In the genomic region with DNA sequence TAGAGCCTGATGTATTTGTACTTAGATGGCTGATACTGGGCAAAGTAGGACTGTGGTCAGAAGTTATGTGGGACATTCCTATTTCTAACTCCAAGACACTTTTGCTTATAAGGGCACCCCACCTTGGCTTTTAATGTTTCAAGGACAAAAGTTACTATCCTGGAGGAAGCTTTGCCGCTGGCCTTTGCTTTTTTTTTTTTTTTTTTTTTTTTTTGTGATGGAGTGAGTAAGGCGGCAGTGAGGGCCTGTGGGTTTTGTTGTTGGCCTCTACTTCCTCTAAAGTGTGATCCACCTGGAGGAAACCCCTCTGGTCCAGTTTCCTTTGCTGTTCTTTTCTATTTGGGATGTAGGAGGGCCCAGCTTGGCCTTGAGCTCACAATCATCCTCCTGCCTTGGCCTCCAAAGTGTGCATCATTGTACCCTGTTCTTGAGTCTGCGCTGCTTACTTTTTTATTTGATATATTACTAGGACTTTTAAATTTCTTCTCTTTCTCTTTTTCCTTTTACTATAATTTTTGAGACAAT, we compare ENCODE assay signal across 9 mouse cellular contexts. TPM values are rescaled to one million over a fixed set of nuclear protein-coding genes. Genes with fewer than 3 reads are reported as not detected.
DNase-seq lines count a peak whose midpoint lies in the region; ATAC-seq and TF ChIP-seq lines count a peak whose summit lies in the region.
"Had no signal": no experiment of that assay in that cellular context is flagged by ENCODE, and none has a peak within 500 bp of the region (broad histone marks: within the 10 kb centered on the region; RNA-seq: fewer than 3 reads in every experiment).

No protein-coding gene starts in this region.

- WGBS in neural tube, embryonic 11.5 days = 90% methylated on average over 3 of the region's 3 CpGs
- WGBS in liver, embryonic 14.5 days (ENCODE audit: insufficient replicate concordance) = 65% methylated on average over 3 of the region's 3 CpGs

- H3K9me3 ChIP-seq in erythroblast, embryonic 14.5 days (ENCODE audit: control insufficient read depth, low read length) = no peaks in the 10 kb centered on the region
- no peaks in the 10 kb centered on the region for H3K9me3 ChIP-seq in neural tube, embryonic 11.5 days (ENCODE audit: control insufficient read depth, low read length)
- H3K9me3 ChIP-seq in liver, embryonic 14.5 days (ENCODE audit: control insufficient read depth, low read length) = no peaks in the 10 kb centered on the region

- no peak for ATAC-seq in erythroblast, adult 5-6 weeks (replicated peaks; ENCODE audit: low FRiP score, poor library complexity, severe bottlenecking)
- no peak for ATAC-seq in neural tube, embryonic 11.5 days (ENCODE audit: insufficient read depth, low FRiP score, low TSS enrichment)
- no peak for ATAC-seq in liver, embryonic 14.5 days (ENCODE audit: insufficient read depth)
- no peak for ATAC-seq in CD4-positive, CD25-positive, alpha-beta regulatory T cell, adult 4 months

- peak overlapping the region; percentile 66 for H3K4me2 ChIP-seq in neural tube, embryonic 11.5 days (ENCODE audit: low read depth)
- peak overlapping the region; percentile 95 for H3K4me2 ChIP-seq in liver, embryonic 14.5 days (ENCODE audit: low read depth)

- no peak for DNase-seq in neural tube, embryonic 11.5 days (ENCODE audit: low spot score)
- DNase-seq in neural tube, embryonic 10.5 days (ENCODE audit: extremely low spot score, low spot score) = no peak
- DNase-seq in liver, embryonic 14.5 days (ENCODE audit: low read depth in 3 of 3, low spot score in 3 of 3) = no peak
- DNase-seq in testis, postnatal 10 days (ENCODE audit: low spot score) = no peak
- DNase-seq in urinary bladder, postnatal 10 days (ENCODE audit: low spot score) = no peak

- H3K9ac ChIP-seq in neural tube, embryonic 11.5 days (ENCODE audit: low read length) = peak overlapping the region; percentile 96; the same call in 1 of the 2 replicates
- no peak overlapping the region for H3K9ac ChIP-seq in liver, embryonic 14.5 days (replicated peaks)

- H3K4me3 ChIP-seq in erythroblast, embryonic 14.5 days (replicated peaks) = peak overlapping the region; percentile 82
- peak overlapping the region; percentile 100 for H3K4me3 ChIP-seq in neural tube, embryonic 11.5 days (ENCODE audit: low read depth, low read length)
- H3K4me3 ChIP-seq in liver, embryonic 14.5 days (ENCODE audit: insufficient read depth in 1 of 2, low read depth in 2 of 2, low read length in 2 of 2) = peak overlapping the region in 1 of 2 experiments; percentile 92; a peak in 2 of 4 replicates

- TF ChIP-seq CTCF in liver, embryonic 14.5 days (IDR thresholded peaks at IDR 0.05; ENCODE audit: low read depth) = no peak

- no peaks in the 10 kb centered on the region for H3K27me3 ChIP-seq in erythroblast, embryonic 14.5 days (ENCODE audit: control insufficient read depth)
- H3K27me3 ChIP-seq in neural tube, embryonic 11.5 days (ENCODE audit: control insufficient read depth, insufficient read depth, low read length) = no peaks in the 10 kb centered on the region
- H3K27me3 ChIP-seq in liver, embryonic 14.5 days (ENCODE audit: control insufficient read depth, insufficient read depth, low read length) = no peaks in the 10 kb centered on the region

- H3K36me3 ChIP-seq in erythroblast, embryonic 14.5 days (ENCODE audit: control insufficient read depth) = peaks cover 57% of the 10 kb centered on the region
- H3K36me3 ChIP-seq in neural tube, embryonic 11.5 days (ENCODE audit: control insufficient read depth, insufficient read depth, low read length) = no peaks in the 10 kb centered on the region
- H3K36me3 ChIP-seq in liver, embryonic 14.5 days (replicated peaks; ENCODE audit: control insufficient read depth, insufficient read depth, low read depth) = peaks cover 25% of the 10 kb centered on the region

- TF ChIP-seq EP300 in liver, embryonic 14.5 days (IDR thresholded peaks at IDR 0.05; ENCODE audit: low read depth) = no peak

- H3K27ac ChIP-seq in neural tube, embryonic 11.5 days (ENCODE audit: low read depth, low read length) = no peak overlapping the region
- no peak overlapping the region for H3K27ac ChIP-seq in liver, embryonic 14.5 days

- H3K4me1 ChIP-seq in erythroblast, embryonic 14.5 days (ENCODE audit: control insufficient read depth) = peaks cover 33% of the 10 kb centered on the region
- H3K4me1 ChIP-seq in neural tube, embryonic 11.5 days (ENCODE audit: control insufficient read depth, insufficient read depth, low read length) = peaks cover 8% of the 10 kb centered on the region; the same call in 1 of the 2 replicates
- H3K4me1 ChIP-seq in liver, embryonic 14.5 days (replicated peaks; ENCODE audit: control insufficient read depth in 2 of 2, insufficient read depth in 2 of 2, low read length in 1 of 2) = peaks cover 7 to 11% of the 10 kb centered on the region in 2 experiments; a peak in 3 of 4 replicates

RNA-seq across cellular contexts. Expression of gene Phf12, which starts 3.0 kb away (rescaled TPM):
- polyA plus RNA-seq in erythroblast, embryonic 14.5 days (2012) = 16.6 and 19.3 TPM in 2 replicates
- 19.9 and 24.2 TPM in 2 replicates for total RNA-seq in erythroblast, adult 5-6 weeks (2015; ENCODE audit: low replicate concordance)
- total RNA-seq in erythroblast, adult 5-6 weeks (2017; ENCODE audit: low replicate concordance) = 9.8 and 11.5 TPM in 2 replicates
- 17.8 and 19.6 TPM in 2 replicates for polyA plus RNA-seq in neural tube, embryonic 11.5 days (2014; fragmentation: Nextera tagmentation; extraction: Ambion mirVana)
- polyA plus RNA-seq in liver, embryonic 14.5 days (2012; rRNA removed) = 19.0 and 19.2 TPM in 2 replicates
- polyA plus RNA-seq in liver, embryonic 14.5 days (2014; fragmentation: Nextera tagmentation; extraction: Ambion mirVana) = 4.3 and 5.7 TPM in 2 replicates
- 10 to 100 TPM; 28.5 to 31.9 TPM for polyA plus RNA-seq in CD4-positive, CD25-positive, alpha-beta regulatory T cell, adult 4 months (2017; shearing (Covaris generic))

RNA-seq across cellular contexts. Expression of gene Dhrs13, which starts 46.5 kb away (rescaled TPM):
- polyA plus RNA-seq in erythroblast, embryonic 14.5 days (2012) = 4.7 and 5.1 TPM in 2 replicates
- total RNA-seq in erythroblast, adult 5-6 weeks (2015; ENCODE audit: low replicate concordance) = 3.1 and 6.0 TPM in 2 replicates
- total RNA-seq in erythroblast, adult 5-6 weeks (2017; ENCODE audit: low replicate concordance) = 1.5 and 3.6 TPM in 2 replicates
- 18.4 and 19.4 TPM in 2 replicates for polyA plus RNA-seq in neural tube, embryonic 11.5 days (2014; fragmentation: Nextera tagmentation; extraction: Ambion mirVana)
- 8.6 and 9.4 TPM in 2 replicates for polyA plus RNA-seq in liver, embryonic 14.5 days (2012; rRNA removed)
- 17.3 and 17.8 TPM in 2 replicates for polyA plus RNA-seq in liver, embryonic 14.5 days (2014; fragmentation: Nextera tagmentation; extraction: Ambion mirVana)
- 1 to 10 TPM; 1.0 to 2.5 TPM for polyA plus RNA-seq in CD4-positive, CD25-positive, alpha-beta regulatory T cell, adult 4 months (2017; shearing (Covaris generic))

RNA-seq across cellular contexts. Expression of gene Flot2, which starts 52.1 kb away (rescaled TPM):
- polyA plus RNA-seq in erythroblast, embryonic 14.5 days (2012) = 4.8 and 5.4 TPM in 2 replicates
- total RNA-seq in erythroblast, adult 5-6 weeks (2015; ENCODE audit: low replicate concordance) = 14.2 and 31.5 TPM in 2 replicates
- 22.5 and 24.7 TPM in 2 replicates for total RNA-seq in erythroblast, adult 5-6 weeks (2017; ENCODE audit: low replicate concordance)
- polyA plus RNA-seq in neural tube, embryonic 11.5 days (2014; fragmentation: Nextera tagmentation; extraction: Ambion mirVana) = 60.8 and 62.9 TPM in 2 replicates
- polyA plus RNA-seq in liver, embryonic 14.5 days (2012; rRNA removed) = 17.9 and 18.3 TPM in 2 replicates
- 16.7 and 20.4 TPM in 2 replicates for polyA plus RNA-seq in liver, embryonic 14.5 days (2014; fragmentation: Nextera tagmentation; extraction: Ambion mirVana)
- 10 to 100 TPM; 20.2 to 26.1 TPM for polyA plus RNA-seq in CD4-positive, CD25-positive, alpha-beta regulatory T cell, adult 4 months (2017; shearing (Covaris generic))

RNA-seq across cellular contexts. Expression of gene Sez6, which starts 55.0 kb away (rescaled TPM):
- polyA plus RNA-seq in erythroblast, embryonic 14.5 days (2012) = 0.02 TPM in 1 of 2 replicates, not detected in the other
- total RNA-seq in erythroblast, adult 5-6 weeks (2015; ENCODE audit: low replicate concordance) = not detected in 2 replicates
- not detected in 2 replicates for total RNA-seq in erythroblast, adult 5-6 weeks (2017; ENCODE audit: low replicate concordance)
- 12.4 and 13.8 TPM in 2 replicates for polyA plus RNA-seq in neural tube, embryonic 11.5 days (2014; fragmentation: Nextera tagmentation; extraction: Ambion mirVana)
- polyA plus RNA-seq in liver, embryonic 14.5 days (2012; rRNA removed) = 0.03 and 0.37 TPM in 2 replicates
- 0.05 TPM in 1 of 2 replicates, not detected in the other for polyA plus RNA-seq in liver, embryonic 14.5 days (2014; fragmentation: Nextera tagmentation; extraction: Ambion mirVana)
- polyA plus RNA-seq in CD4-positive, CD25-positive, alpha-beta regulatory T cell, adult 4 months (2017; shearing (Covaris generic)) = not detected
- total RNA-seq: hematopoietic stem cell, adult 5-6 weeks had no signal
